Mouse (Mus musculus) thymus, adult 2 months (tissue): ENCODE measurements at regions not wholly inside any gene's neighbourhood (a gene's known extent, or its start where the extent isn't known, plus 50 kb on each side); places are given as distances from the start of the nearest gene placed in this dataset.

Experiments
- DNase-seq: peaks from one replicate; pipeline ENCODE4 v3.0.0; 2021
- H3K27ac ChIP-seq: fragments of 200-500 bp; 2 replicates; pipeline ENCODE4 v1.5.1; 2012; ENCODE audit warnings: low read length, control low read depth; ENCODE audit not compliant: control insufficient read depth, insufficient read depth
- H3K27me3 ChIP-seq: fragments of 200-500 bp; 2 replicates; pipeline ENCODE4 v1.6.1; 2012; ENCODE audit warnings: mild to moderate bottlenecking, low read length, moderate library complexity, mixed read lengths; ENCODE audit not compliant: control insufficient read depth, insufficient read depth
- H3K36me3 ChIP-seq: fragments of 200-500 bp; 2 replicates; pipeline ENCODE4 v1.6.1; 2012; ENCODE audit warnings: mild to moderate bottlenecking, low read length, moderate library complexity; ENCODE audit not compliant: control insufficient read depth, insufficient read depth
- H3K4me1 ChIP-seq: fragments of 200-500 bp; replicated peaks from 2 replicates; pipeline ENCODE4 v1.6.1; 2012; ENCODE audit warnings: low read length; ENCODE audit not compliant: control insufficient read depth, insufficient read depth
- H3K4me3 ChIP-seq: fragments of 200-500 bp; 2 replicates; pipeline ENCODE4 v1.5.1; 2012; ENCODE audit warnings: mild to moderate bottlenecking, low read length, control low read depth, moderate library complexity; ENCODE audit not compliant: control insufficient read depth, insufficient read depth
- CTCF ChIP-seq: fragments of 200-500 bp; IDR thresholded peaks from 2 replicates; pipeline ENCODE4 v1.5.1; 2012; ENCODE audit warnings: mild to moderate bottlenecking, control low read depth, low read length, moderate library complexity, borderline replicate concordance; ENCODE audit not compliant: control insufficient read depth, poor library complexity, insufficient read depth; ENCODE audit errors: extremely low read depth
- POLR2A ChIP-seq: fragments of 200-500 bp; IDR thresholded peaks from 2 replicates; pipeline ENCODE4 v1.6.1; 2012; ENCODE audit warnings: mild to moderate bottlenecking, low read length, control low read depth, moderate library complexity; ENCODE audit not compliant: control insufficient read depth, poor library complexity, insufficient read depth; ENCODE audit errors: extremely low read depth
- WGBS: fragments of 180-500 bp; shearing (Covaris S2); methylation state at CpG from one replicate; pipeline ENCODE4 v1.1.7; 2018; 5-methylcytosine and 5-hydroxymethylcytosine counted together

GRCm38 (mm10) chr11:63299712-63300581 lies 171.2 kb downstream of the Pmp22 start:
- 84% methylated on average over 14 of the region's 14 CpGs for WGBS
- Histone ChIP-seq H3K27ac (no peak overlapping the region), H3K4me1 (no peaks in the 10 kb centered on the region), H3K36me3 (no peaks in the 10 kb centered on the region), H3K27me3 (no peaks in the 10 kb centered on the region), H3K4me3 (no peak overlapping the region)
- no peak for TF ChIP-seq CTCF
- no peak for TF ChIP-seq POLR2A
- no peak for DNase-seq

GRCm38 (mm10) chr11:63325166-63325565 lies 196.4 kb downstream of the Pmp22 start:
- no peak for DNase-seq
- TF ChIP-seq POLR2A (no peak), CTCF (no peak)
- H3K4me1 ChIP-seq = no peaks in the 10 kb centered on the region
- H3K27ac ChIP-seq = no peak overlapping the region
- no peak overlapping the region for H3K4me3 ChIP-seq
- H3K27me3 ChIP-seq = no peaks in the 10 kb centered on the region
- no peaks in the 10 kb centered on the region for H3K36me3 ChIP-seq
- WGBS = 93% methylated on average over 4 of the region's 4 CpGs

- Histone ChIP-seq H3K4me1 (no peaks in the 10 kb centered on the region), H3K36me3 (no peaks in the 10 kb centered on the region), H3K4me3 (no peak overlapping the region), H3K27ac (no peak overlapping the region), H3K27me3 (no peaks in the 10 kb centered on the region)
- TF ChIP-seq POLR2A = no peak
- 85% methylated on average over 5 of the region's 5 CpGs for WGBS
- no peak for DNase-seq
Observed at GRCm38 (mm10) chr11:63326864-63327263, 198.1 kb downstream of the Pmp22 start.

- 88% methylated on average over 9 of the region's 9 CpGs for WGBS
- no peak for TF ChIP-seq POLR2A
- TF ChIP-seq CTCF = no peak
- Histone ChIP-seq H3K27ac (no peak overlapping the region), H3K36me3 (no peaks in the 10 kb centered on the region), H3K27me3 (no peaks in the 10 kb centered on the region), H3K4me1 (no peaks in the 10 kb centered on the region), H3K4me3 (no peak overlapping the region)
- no peak for DNase-seq
Observed at GRCm38 (mm10) chr11:63337503-63337902, 208.7 kb downstream of the Pmp22 start.

- Histone ChIP-seq H3K36me3 (no peaks in the 10 kb centered on the region), H3K27ac (no peak overlapping the region), H3K4me3 (no peak overlapping the region), H3K27me3 (no peaks in the 10 kb centered on the region), H3K4me1 (no peaks in the 10 kb centered on the region)
- TF ChIP-seq POLR2A (no peak), CTCF (no peak)
- DNase-seq = no peak
- WGBS = 100% methylated on average over 1 of the region's 1 CpGs
Observed at GRCm38 (mm10) chr11:63338277-63338676, 209.5 kb downstream of the Pmp22 start.

GRCm38 (mm10) chr11:63345653-63346052 lies 216.9 kb downstream of the Pmp22 start:
- H3K4me1 ChIP-seq = no peaks in the 10 kb centered on the region; the same call in 1 of the 2 replicates
- DNase-seq = no peak
- no peaks in the 10 kb centered on the region for H3K36me3 ChIP-seq
- no peaks in the 10 kb centered on the region for H3K27me3 ChIP-seq
- H3K4me3 ChIP-seq = no peak overlapping the region
- WGBS = 82% methylated on average over 4 of the region's 4 CpGs
- H3K27ac ChIP-seq = no peak overlapping the region
- TF ChIP-seq POLR2A (no peak), CTCF (no peak)

GRCm38 (mm10) chr11:63350123-63350696 lies 221.4 kb downstream of the Pmp22 start:
- Histone ChIP-seq H3K36me3 (no peaks in the 10 kb centered on the region), H3K4me1 (peaks cover 9% of the 10 kb centered on the region), H3K4me3 (no peak overlapping the region), H3K27ac (no peak overlapping the region), H3K27me3 (no peaks in the 10 kb centered on the region)
- no peak for TF ChIP-seq CTCF
- TF ChIP-seq POLR2A = no peak
- DNase-seq = no peak
- 75% methylated on average over 7 of the region's 7 CpGs for WGBS
